Mouse (Mus musculus): ENCODE data around the gene Vopp1. TPM values are rescaled to one million over a fixed set of nuclear protein-coding genes. Genes with fewer than 3 reads are reported as not detected.
A peak's percentile ranks its signal among the peaks of the same experiment; 100 is the strongest.

Vopp1 gene
- total RNA-seq, 2 experiments from 2014 or later, result 67.7 to 68.9 TPM

GRCm38 (mm10) chr6:57703703-57704102 lies 121.3 kb downstream of the Vopp1 start:
- DNase-seq (ENCODE audit: low spot score in 2 of 2), result peak in 1 of 2 experiments; percentile 28

DNA sequence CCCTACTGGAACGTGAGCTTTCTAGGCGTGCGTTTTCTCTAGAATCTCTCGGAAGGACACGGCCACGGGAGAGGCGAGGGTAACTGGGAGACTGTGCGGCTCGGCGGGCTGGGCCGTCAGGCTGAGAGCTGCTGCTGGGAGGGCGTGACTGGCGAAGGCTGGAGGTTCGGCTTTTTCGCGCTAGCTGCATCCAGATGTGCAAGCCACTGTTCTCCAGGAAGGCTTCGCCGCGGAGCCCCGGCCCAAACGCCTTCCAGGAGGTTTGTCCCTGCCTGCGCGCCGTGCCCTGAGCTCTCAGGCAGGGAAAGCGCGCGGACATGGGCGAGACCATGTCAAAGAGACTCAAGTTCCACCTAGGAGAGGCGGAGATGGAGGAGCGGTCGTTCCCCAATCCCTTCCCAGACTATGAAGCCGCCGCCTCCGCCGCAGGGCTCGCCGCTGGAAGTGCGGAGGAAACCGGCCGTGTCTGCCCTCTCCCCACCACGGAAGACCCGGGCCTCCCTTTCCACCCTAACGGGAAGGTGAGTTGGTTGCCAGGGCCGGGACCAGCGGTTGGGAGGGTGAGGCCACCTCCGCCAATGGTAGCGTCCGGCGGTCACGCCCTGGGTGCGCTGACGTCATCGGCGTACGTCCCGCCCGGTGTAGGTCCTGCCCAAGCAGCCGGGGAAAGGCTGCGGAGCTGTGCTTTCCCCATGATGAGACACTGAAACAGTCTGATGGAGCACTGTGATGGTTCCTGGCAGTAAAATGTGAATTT lies 122.0 kb downstream of the Vopp1 start:
- DNase-seq (ENCODE audit: low spot score in 2 of 2), result peak; percentile 93 to 98

DNA sequence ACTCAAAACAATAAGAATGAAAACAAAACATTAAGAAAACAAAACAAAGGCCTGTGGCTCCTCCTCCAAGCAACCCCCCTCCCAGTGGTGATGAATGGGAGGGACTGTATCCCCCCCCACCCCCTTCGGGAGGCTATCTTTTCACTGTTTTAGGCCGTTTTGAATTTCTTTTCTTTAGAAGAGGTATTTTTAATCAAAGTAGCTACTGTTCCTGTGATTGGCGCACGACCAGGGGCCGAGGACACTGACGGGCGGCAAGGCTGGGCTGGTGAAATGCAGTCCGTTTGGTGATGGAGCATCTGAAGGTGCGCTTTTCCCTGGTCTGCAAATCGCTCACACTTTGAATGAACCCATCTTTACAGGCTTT lies 122.6 kb downstream of the Vopp1 start, which contains the start of gene Lancl2:
Gene Lancl2 (plus strand): TSS at position 165 of the 367 bp plus-strand sequence.
- DNase-seq (ENCODE audit: low spot score in 2 of 2), result peak in 1 of 2 experiments; percentile 55

DNA sequence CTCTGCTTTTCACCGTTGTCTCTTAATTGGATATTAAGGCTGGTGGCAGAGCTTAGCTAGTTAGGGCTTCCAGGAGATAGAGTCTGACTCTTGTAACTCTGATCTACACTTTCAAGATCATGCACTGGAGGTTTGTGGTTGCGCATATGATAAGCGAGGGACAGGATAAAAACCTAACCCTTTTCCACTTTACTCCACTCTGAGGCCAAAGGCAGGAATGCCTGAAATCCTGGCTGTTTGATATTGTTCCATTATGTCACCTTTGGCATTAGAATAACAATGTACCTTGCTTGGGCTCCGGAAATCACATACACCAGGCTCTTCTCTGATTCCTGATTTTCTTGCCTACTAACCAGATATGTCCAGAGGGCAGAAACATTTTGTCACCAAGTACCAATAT lies 123.3 kb downstream of the Vopp1 start:
- no peak for DNase-seq (ENCODE audit: low spot score in 2 of 2)

DNA sequence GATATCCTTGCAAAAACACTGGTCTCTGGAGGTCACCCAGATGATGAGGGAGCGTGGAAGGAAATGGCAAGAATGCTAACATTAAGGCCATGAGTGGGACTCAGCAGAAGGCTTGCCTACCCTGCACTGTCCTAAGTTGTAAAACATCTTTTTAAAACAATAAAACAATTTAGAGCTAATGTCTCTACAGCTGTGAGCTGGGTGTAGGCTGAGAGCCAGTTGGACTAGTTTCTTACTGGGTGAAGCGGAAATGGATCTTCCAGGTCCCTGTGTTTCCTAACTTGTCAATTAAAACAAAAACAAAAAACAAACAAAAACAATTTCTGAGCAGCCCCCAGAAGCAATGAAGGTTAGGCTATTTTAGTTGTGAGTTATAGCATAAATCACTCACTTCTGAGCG lies 131.8 kb downstream of the Vopp1 start:
- DNase-seq (ENCODE audit: low spot score in 2 of 2), result no peak

GRCm38 (mm10) chr6:57691467-57692261 lies 133.3 kb downstream of the Vopp1 start, which contains the start of gene Pyurf:
Gene Pyurf, minus strand, starts transcription at chr6:57692078.
- peak; percentile 66 to 86 for DNase-seq (ENCODE audit: low spot score in 2 of 2)

GRCm38 (mm10) chr6:57684156-57684555 lies 140.8 kb downstream of the Vopp1 start:
- DNase-seq (ENCODE audit: low spot score in 2 of 2), result no peak

Other genes with a start within 250 kb of the Vopp1 start
- 1 to 10 TPM; 7.6 TPM for gene Herc6, start 244.2 kb downstream of the Vopp1 start, total RNA-seq (2021)
- gene Pyurf, start 133.1 kb downstream of the Vopp1 start, total RNA-seq (2021), result 1 to 10 TPM; 7.8 to 9.2 TPM
- 10 to 100 TPM; 79.8 to 83.1 TPM for gene Lancl2, start 122.6 kb downstream of the Vopp1 start, total RNA-seq (2021)
- gene Vmn1r21, start 25.2 kb upstream of the Vopp1 start, total RNA-seq (2021), result not detected
- gene Vmn1r22, start 82.9 kb upstream of the Vopp1 start, total RNA-seq (2021), result not detected
- not detected for gene Vmn1r23, start 101.7 kb upstream of the Vopp1 start, total RNA-seq (2021)
- gene Vmn1r24, start 136.3 kb upstream of the Vopp1 start, total RNA-seq (2021), result not detected
- not detected for gene Vmn1r25, start 155.7 kb upstream of the Vopp1 start, total RNA-seq (2021)
- not detected for gene Vmn1r26, start 190.0 kb upstream of the Vopp1 start, total RNA-seq (2021)